Mouse (Mus musculus) neural tube, embryonic 12.5 days (tissue): ENCODE results near the gene Itfg2. TPM values are rescaled to one million over a fixed set of nuclear protein-coding genes. Genes with fewer than 3 reads are reported as not detected.
A peak's percentile ranks its signal among the peaks of the same experiment; 100 is the strongest.
"Not testable (repeated sequence)": the region's sequence is repeated elsewhere in the genome, so short reads cannot be mapped to it uniquely, and the experiment has no call there.

Source experiments
- ATAC-seq: fragments of 200-750 bp; cut with Nextera tagmentation; 2 replicates; pipeline ENCODE4 v1.8.0; 2017; ENCODE audit warnings: low read depth, mild to moderate bottlenecking, moderate TSS enrichment, moderate library complexity; ENCODE audit not compliant: low FRiP score
- H3K27ac ChIP-seq: fragments of 300-500 bp; sonication (generic); 2 replicates; pipeline ENCODE4 v1.5.1; 2016
- H3K27me3 ChIP-seq: fragments of 300-500 bp; sonication (generic); replicated peaks from 2 replicates; pipeline ENCODE4 v1.6.1; 2016; ENCODE audit warnings: mild to moderate bottlenecking
- H3K36me3 ChIP-seq: fragments of 300-500 bp; sonication (generic); 2 replicates; pipeline ENCODE4 v1.6.1; 2016; ENCODE audit warnings: mild to moderate bottlenecking
- H3K4me1 ChIP-seq: fragments of 300-500 bp; sonication (generic); 2 replicates; pipeline ENCODE4 v1.6.1; 2016
- H3K4me2 ChIP-seq: fragments of 300-500 bp; sonication (generic); replicated peaks from 2 replicates; pipeline ENCODE4 v1.6.1; 2016; ENCODE audit warnings: mild to moderate bottlenecking
- H3K4me3 ChIP-seq: fragments of 300-500 bp; sonication (generic); 2 replicates; pipeline ENCODE4 v1.5.1; 2016
- H3K9ac ChIP-seq: fragments of 300-500 bp; sonication (generic); 2 replicates; pipeline ENCODE4 v1.6.1; 2016; ENCODE audit warnings: mild to moderate bottlenecking
- H3K9me3 ChIP-seq: fragments of 300-500 bp; sonication (generic); 2 replicates; pipeline ENCODE4 v1.6.1; 2016; ENCODE audit warnings: mild to moderate bottlenecking
- WGBS: fragments of 180-500 bp; shearing (Covaris S2); methylation state at CpG from one replicate; pipeline ENCODE4 v1.1.7; 2016; 5-methylcytosine and 5-hydroxymethylcytosine counted together
- polyA plus RNA-seq: library from polyadenylated mRNA; unstranded; fragments of >200 nt; fragmentation: Nextera tagmentation; extraction: Ambion mirVana; gene quantifications from 2 replicates; pipeline ENCODE4 v1.2.1, GENCODE M21; 2016

The Itfg2 gene
- polyA plus RNA-seq, 1 experiment from 2014 or later = 38.6 TPM

GRCm38 (mm10) chr6:128404708-128405107 lies 20.0 kb downstream of the Itfg2 start:
- no peak overlapping the region for H3K27ac ChIP-seq
- no peak overlapping the region for H3K4me2 ChIP-seq
- no peaks in the 10 kb centered on the region for H3K27me3 ChIP-seq
- H3K9ac ChIP-seq = no peak overlapping the region
- H3K4me3 ChIP-seq = no peak overlapping the region
- 65% methylated on average over 5 of the region's 5 CpGs for WGBS
- H3K36me3 ChIP-seq = peaks cover 28% of the 10 kb centered on the region
- ATAC-seq = no peak
- H3K9me3 ChIP-seq = no peaks in the 10 kb centered on the region
- peaks cover 9% of the 10 kb centered on the region; the same call in 1 of the 2 replicates for H3K4me1 ChIP-seq

DNA sequence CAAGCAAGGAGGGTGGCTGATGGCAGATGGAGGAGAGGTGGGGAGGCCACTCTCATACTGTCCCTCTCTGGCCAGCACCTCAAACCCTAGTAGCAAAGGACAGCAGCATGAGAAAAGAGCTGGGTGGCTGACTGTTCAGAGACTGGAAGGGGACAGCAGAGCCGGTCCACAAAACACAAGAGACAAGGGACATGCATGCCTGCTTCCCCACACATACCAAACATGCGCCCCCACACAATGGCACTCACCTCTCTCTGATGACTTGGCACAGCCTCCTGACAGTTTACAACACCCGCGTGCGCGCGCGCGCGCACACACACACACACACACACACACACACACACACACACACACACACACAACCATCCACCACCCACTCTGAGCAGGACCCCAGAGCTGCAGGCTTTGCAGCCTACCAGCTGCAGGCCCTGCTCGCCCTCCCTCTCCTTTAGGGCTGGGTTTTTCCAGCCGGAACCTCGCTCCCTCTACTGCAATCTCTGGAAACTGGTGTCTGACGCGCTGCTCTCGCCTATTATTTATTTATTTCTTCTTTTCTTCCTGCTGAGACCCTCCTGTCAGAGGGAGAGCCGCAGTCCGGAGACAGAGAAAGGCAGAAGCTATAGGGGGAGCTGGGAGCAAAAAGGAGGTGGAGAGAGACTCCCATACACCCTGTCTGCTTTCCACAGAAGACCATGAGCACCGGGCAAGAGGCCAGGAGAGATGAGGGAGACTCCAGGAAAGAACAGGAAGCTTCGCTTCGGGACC lies 25.1 kb downstream of the Itfg2 start:
- peak; percentile 78 for ATAC-seq
- peak overlapping the region; percentile 43 for H3K4me2 ChIP-seq
- H3K4me1 ChIP-seq = peaks cover 10% of the 10 kb centered on the region; the same call in 1 of the 2 replicates
- H3K9ac ChIP-seq = 0 out of 2 replicates have a peak overlapping the region, but pooled peaks have one; percentile 21
- H3K27ac ChIP-seq = no peak overlapping the region
- no peaks in the 10 kb centered on the region for H3K27me3 ChIP-seq
- 55% methylated on average over 21 of the region's 21 CpGs for WGBS
- H3K4me3 ChIP-seq = peak overlapping the region; percentile 18
- no peaks in the 10 kb centered on the region for H3K36me3 ChIP-seq
- H3K9me3 ChIP-seq = no peaks in the 10 kb centered on the region

DNA sequence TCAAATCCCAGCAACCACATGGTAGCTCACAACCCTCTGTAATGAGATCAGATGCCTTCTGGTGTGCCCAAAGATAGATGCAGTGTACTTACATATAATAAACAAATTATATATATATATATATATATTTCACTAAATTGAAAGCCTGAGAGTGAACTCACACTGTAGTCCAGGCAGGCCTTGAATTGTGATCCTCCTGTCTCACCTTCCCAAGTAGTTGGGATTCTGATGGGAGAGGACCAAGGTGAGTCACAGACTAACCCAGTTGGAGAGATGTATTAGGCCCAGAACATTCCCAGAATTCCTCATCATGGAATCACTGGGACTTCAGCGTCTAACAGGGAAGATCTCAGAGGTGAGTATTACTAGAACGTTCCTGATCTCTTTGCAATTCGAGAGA lies 25.7 kb downstream of the Itfg2 start, which contains the start of gene Nrip2:
TSS of gene Nrip2 (plus strand) at position 301 of the 400 bp plus-strand sequence.
- Histone ChIP-seq H3K27ac (no peak within 1 kb of the TSS), H3K36me3 (no peaks in the 10 kb centered on the region), H3K9me3 (no peaks in the 10 kb centered on the region), H3K4me1 (peaks cover 10% of the 10 kb centered on the region; the same call in 1 of the 2 replicates), H3K4me3 (peak within 1 kb of the TSS; percentile 18), H3K4me2 (peak within 1 kb of the TSS; percentile 43), H3K9ac (0 out of 2 replicates have a peak within 1 kb of the TSS, but pooled peaks have one; percentile 21), H3K27me3 (no peaks in the 10 kb centered on the region)
- ATAC-seq = no peak
- 79% methylated on average over 3 of the region's 3 CpGs for WGBS

DNA sequence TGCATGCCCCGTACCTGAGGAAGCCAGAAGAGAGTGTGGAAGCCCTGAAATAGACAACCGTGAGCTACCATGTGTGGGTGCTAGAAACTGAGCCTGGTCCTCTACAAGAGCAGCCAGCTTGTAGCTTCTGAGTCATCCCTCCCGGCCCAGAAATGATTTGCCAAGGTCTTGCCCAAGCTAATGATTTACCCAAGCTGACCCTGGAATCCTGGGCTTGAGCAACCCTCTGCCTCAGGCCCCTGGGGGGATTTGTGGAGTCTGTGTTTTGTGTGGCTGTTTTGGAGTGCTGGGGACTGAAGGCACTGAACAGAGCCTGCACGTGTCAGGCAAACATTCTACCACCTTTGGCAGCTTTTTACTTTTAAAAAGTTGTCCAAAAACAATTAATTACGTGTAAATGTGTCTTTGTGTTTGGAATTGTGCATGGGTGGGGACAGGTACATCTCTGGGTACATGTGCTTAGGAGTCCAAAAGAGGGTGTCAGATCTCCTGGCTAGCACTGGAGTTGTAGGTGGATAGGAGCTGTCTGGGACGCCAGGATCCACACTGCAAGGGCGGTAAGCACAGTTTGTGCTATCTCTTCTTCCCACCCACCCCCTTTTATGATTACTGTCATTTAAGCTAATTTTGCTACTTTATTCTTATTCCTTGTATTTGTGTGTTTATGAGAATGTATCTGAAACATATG lies 27.0 kb downstream of the Itfg2 start:
- H3K27ac ChIP-seq = no peak overlapping the region
- H3K9ac ChIP-seq = no peak overlapping the region
- H3K4me1 ChIP-seq = peaks cover 10% of the 10 kb centered on the region; the same call in 1 of the 2 replicates
- ATAC-seq = no peak
- H3K4me3 ChIP-seq = no peak overlapping the region
- no peaks in the 10 kb centered on the region for H3K36me3 ChIP-seq
- WGBS = 78% methylated on average over 7 of the region's 7 CpGs
- no peaks in the 10 kb centered on the region for H3K9me3 ChIP-seq
- no peaks in the 10 kb centered on the region for H3K27me3 ChIP-seq
- no peak overlapping the region for H3K4me2 ChIP-seq

- H3K4me2 ChIP-seq = no peak overlapping the region
- no peak overlapping the region for H3K9ac ChIP-seq
- no peak overlapping the region for H3K27ac ChIP-seq
- no peaks in the 10 kb centered on the region for H3K9me3 ChIP-seq
- H3K36me3 ChIP-seq = no peaks in the 10 kb centered on the region
- no peaks in the 10 kb centered on the region for H3K27me3 ChIP-seq
- H3K4me1 ChIP-seq = no peaks in the 10 kb centered on the region
- H3K4me3 ChIP-seq = no peak overlapping the region
- WGBS = 61% methylated on average over 1 of the region's 1 CpGs
- no peak for ATAC-seq
Measured at GRCm38 (mm10) chr6:128390683-128391082, 34.0 kb downstream of the Itfg2 start.

DNA sequence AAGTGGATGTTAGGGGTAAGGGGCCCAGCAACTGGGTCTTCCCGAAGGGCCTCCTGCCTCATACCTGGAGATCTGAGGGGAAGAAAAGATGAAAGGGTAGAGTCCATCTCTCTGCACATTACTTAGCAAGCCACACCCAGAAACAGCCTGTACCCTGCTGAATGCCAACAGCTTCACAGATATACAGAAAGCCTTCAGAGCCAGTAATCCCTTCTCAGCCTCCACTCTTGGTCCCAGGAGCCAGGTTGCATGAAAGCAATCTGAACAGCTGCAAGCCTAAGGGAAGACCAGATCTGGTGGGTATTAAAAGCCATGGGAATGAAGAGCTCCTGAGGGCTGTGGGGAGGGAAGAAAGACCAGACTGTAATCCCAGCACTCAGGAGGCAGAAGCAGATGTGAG lies 35.5 kb downstream of the Itfg2 start:
- Histone ChIP-seq H3K36me3 (no peaks in the 10 kb centered on the region), H3K27ac (no peak overlapping the region), H3K9me3 (no peaks in the 10 kb centered on the region), H3K4me1 (no peaks in the 10 kb centered on the region), H3K27me3 (no peaks in the 10 kb centered on the region), H3K4me3 (no peak overlapping the region), H3K9ac (no peak overlapping the region), H3K4me2 (no peak overlapping the region)
- no peak for ATAC-seq
- WGBS = 81% methylated on average over 1 of the region's 1 CpGs

GRCm38 (mm10) chr6:128385026-128385425 lies 39.7 kb downstream of the Itfg2 start:
- Histone ChIP-seq H3K27me3 (no peaks in the 10 kb centered on the region), H3K4me1 (no peaks in the 10 kb centered on the region), H3K27ac (no peak overlapping the region), H3K4me2 (no peak overlapping the region), H3K4me3 (no peak overlapping the region), H3K9me3 (no peaks in the 10 kb centered on the region), H3K9ac (no peak overlapping the region), H3K36me3 (no peaks in the 10 kb centered on the region)
- no peak for ATAC-seq
- 86% methylated on average over 1 of the region's 1 CpGs for WGBS

GRCm38 (mm10) chr6:128383752-128384151 lies 41.0 kb downstream of the Itfg2 start:
- Histone ChIP-seq H3K9me3 (no peaks in the 10 kb centered on the region), H3K4me1 (no peaks in the 10 kb centered on the region), H3K36me3 (no peaks in the 10 kb centered on the region), H3K4me3 (no peak overlapping the region), H3K27ac (no peak overlapping the region), H3K9ac (no peak overlapping the region), H3K27me3 (no peaks in the 10 kb centered on the region), H3K4me2 (no peak overlapping the region)
- whole genome bisulfite sequencing = 69% methylated on average over 7 of the region's 7 CpGs
- ATAC-seq = no peak

- 78% methylated on average over 3 of the region's 3 CpGs for WGBS
Measured at GRCm38 (mm10) chr6:128381254-128381653, 43.5 kb downstream of the Itfg2 start.

DNA sequence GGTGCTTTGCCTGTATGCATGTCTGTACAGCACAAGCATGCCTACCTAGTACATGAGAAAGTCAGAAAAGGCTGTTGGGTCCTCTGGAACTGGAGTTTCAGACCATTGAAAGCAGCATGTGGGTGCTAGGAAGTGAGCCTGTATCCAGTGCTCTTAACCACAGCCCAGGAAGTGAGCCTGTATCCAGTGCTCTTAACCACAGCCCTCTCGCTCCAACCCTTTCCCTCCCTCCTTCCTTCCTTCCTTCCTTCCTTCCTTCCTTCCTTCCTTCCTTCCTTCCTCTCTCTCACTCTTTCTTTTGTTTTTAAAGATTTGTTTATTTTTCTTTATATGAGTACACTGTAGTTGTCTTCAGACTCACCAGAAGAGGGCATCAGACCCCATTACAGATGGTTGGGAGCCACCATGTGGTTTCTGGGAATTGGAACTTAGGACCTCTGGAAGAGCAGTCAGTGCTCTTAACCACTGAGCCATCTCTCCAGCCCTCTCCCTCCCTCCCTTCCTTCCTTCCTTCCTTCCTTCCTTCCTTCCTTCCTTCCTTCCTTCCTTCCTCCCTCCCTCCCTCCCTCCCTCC lies 44.0 kb downstream of the Itfg2 start:
- H3K9me3 ChIP-seq, ATAC-seq, H3K27me3 ChIP-seq, H3K4me1 ChIP-seq, H3K36me3 ChIP-seq, H3K4me3 ChIP-seq, H3K4me2 ChIP-seq, H3K9ac ChIP-seq, H3K27ac ChIP-seq: not testable (repeated sequence)
- whole genome bisulfite sequencing = 60% methylated on average over 1 of the region's 1 CpGs

More at GRCm38 (mm10) chr6:128381254-128381653, 43.5 kb downstream of the Itfg2 start:
- Histone ChIP-seq H3K36me3 (peaks cover 3% of the 10 kb centered on the region; the same call in 1 of the 2 replicates), H3K27me3 (no peaks in the 10 kb centered on the region), H3K4me1 (no peaks in the 10 kb centered on the region), H3K4me3 (no peak overlapping the region), H3K9me3 (no peaks in the 10 kb centered on the region), H3K9ac (no peak overlapping the region), H3K27ac (no peak overlapping the region), H3K4me2 (no peak overlapping the region)
- no peak for ATAC-seq

DNA sequence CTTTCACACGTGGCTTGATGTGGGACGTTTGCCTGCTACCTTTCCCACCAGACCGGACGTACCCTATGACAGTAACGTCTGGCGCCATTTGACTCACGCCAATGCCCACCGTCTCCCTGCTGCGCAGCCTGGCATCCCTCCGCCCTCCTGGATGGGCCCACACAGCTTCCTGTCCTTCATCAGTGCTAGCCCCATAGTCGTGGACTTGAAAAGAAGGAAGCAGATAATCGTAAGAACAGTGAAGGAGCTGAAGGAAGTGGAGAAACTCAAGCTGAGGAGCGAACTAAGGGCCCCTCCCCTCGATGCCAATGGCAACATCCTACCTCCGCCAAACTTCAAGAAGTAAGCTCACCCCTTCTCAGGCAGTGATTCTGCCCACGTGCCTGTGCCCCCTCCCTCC lies 45.1 kb downstream of the Itfg2 start:
- WGBS = 89% methylated on average over 16 of the region's 16 CpGs
- H3K4me3 ChIP-seq = no peak overlapping the region
- no peak overlapping the region for H3K4me2 ChIP-seq
- peaks cover 6% of the 10 kb centered on the region; the same call in 1 of the 2 replicates for H3K4me1 ChIP-seq
- no peak overlapping the region for H3K9ac ChIP-seq
- peaks cover 8% of the 10 kb centered on the region for H3K36me3 ChIP-seq
- no peak for ATAC-seq
- no peaks in the 10 kb centered on the region for H3K27me3 ChIP-seq
- H3K9me3 ChIP-seq = no peaks in the 10 kb centered on the region
- H3K27ac ChIP-seq = no peak overlapping the region

GRCm38 (mm10) chr6:128376371-128377085 lies 48.2 kb downstream of the Itfg2 start:
- Histone ChIP-seq H3K4me2 (no peak overlapping the region), H3K27ac (no peak overlapping the region), H3K9ac (no peak overlapping the region), H3K4me3 (no peak overlapping the region), H3K4me1 (peaks cover 10% of the 10 kb centered on the region; the same call in 1 of the 2 replicates), H3K27me3 (no peaks in the 10 kb centered on the region), H3K9me3 (no peaks in the 10 kb centered on the region), H3K36me3 (peaks cover 39% of the 10 kb centered on the region)
- WGBS = 91% methylated on average over 17 of the region's 17 CpGs
- ATAC-seq = no peak
